Mouse (Mus musculus) adrenal gland, adult 10 weeks (tissue): Measurements from ENCODE around the gene Atp5c1. TPM values are rescaled to one million over a fixed set of nuclear protein-coding genes. Genes with fewer than 3 reads are reported as not detected.

Experiments used
- polyA plus RNA-seq: library from polyadenylated mRNA; stranded (reverse); fragments of 350-450 nt; fragmentation: Illumina TruSeq; extraction: RNeasy Lipid Tissue Mini Kit (QIAGEN cat#74804); gene quantifications from one replicate; pipeline ENCODE4 v1.2.3, GENCODE M21; 2014; ENCODE audit warnings: low read depth, low replicate concordance

Atp5c1 gene
- 834 TPM for polyA plus RNA-seq

DNA sequence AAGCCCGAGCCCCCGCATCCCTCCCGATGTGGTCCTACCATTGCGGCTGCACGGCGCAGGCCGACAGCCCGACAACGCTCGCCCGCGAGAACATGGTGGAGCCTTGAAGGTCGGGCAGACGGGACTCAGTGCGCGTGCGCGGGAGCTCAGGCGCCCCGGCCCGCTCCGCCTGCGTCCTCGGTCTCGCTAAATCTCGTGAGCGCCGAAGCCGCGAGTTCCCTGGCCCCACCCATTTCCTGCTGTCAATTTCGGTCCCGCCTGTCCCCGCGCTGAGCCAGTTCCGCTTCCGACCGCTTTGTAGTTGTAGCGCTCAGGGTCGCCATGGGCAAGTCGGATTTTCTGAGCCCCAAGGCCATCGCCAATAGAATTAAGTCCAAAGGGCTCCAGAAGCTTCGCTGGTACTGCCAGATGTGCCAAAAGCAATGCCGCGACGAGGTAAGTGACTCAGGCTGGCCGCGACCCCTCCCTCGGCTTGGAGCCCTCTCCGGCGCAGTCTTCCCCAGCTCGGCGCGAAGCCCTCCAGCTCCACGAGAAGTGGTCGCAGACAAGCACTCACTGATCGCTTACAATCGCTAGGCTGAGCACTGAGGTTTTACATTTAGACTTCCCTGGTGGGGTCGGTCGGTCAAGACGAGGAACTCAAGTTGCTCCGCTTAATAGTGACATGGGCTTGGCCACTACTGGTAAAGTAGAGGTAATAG is at the start of gene Atp5c1, which contains the start of gene Kin:
Gene Atp5c1 (minus strand): TSS at position 201 of the 701 bp plus-strand sequence.
Gene Kin (plus strand): TSS at position 284 of the 701 bp plus-strand sequence.

DNA sequence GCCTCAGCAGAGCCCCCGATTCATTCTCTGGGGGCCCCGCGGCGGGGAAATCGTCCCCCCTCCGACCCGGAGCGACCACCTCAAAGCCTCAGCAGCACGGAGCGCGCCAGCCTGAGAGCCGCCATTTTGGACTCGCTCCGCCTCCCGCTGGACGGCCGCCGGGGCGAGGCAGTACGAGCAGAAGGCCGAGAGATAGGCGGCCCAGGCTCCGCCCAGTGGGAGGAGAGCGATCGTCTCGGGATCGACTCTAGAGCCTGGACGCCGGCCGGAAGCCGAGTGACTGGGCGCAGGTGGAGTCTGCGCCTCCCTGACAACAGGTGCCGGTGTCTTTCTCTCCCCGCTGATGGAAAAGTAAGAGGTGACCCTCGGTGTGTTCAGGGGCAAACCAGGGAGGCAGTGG is 31.8 kb downstream of the Atp5c1 start, which contains the start of gene Taf3:
Gene Taf3 (minus strand): TSS at position 136 of the 400 bp plus-strand sequence.

Other genes with a start within 250 kb of the Atp5c1 start
- gene 4930412O13Rik, start 199.3 kb downstream of the Atp5c1 start, polyA plus RNA-seq: not detected
- gene 9230102O04Rik, start 191.0 kb downstream of the Atp5c1 start, polyA plus RNA-seq: not detected
- 13.3 TPM for gene Gata3, start 190.5 kb downstream of the Atp5c1 start, polyA plus RNA-seq
- gene Taf3, start 31.9 kb downstream of the Atp5c1 start, polyA plus RNA-seq: 15.3 TPM
- 26.6 TPM for gene Kin, start 83 bp upstream of the Atp5c1 start, polyA plus RNA-seq
- gene Itih2, start 50.9 kb upstream of the Atp5c1 start, polyA plus RNA-seq: 34.8 TPM
- 50.1 TPM for gene Itih5, start 73.1 kb upstream of the Atp5c1 start, polyA plus RNA-seq